Mouse (Mus musculus) midbrain, postnatal 0 days (tissue): ENCODE data around the gene Fto. TPM values are rescaled to one million over a fixed set of nuclear protein-coding genes. Genes with fewer than 3 reads are reported as not detected.

Experiments used
- ATAC-seq: fragments of 200-750 bp; cut with Nextera tagmentation; 2 replicates; pipeline ENCODE4 v1.8.0; 2017; ENCODE audit warnings: moderate number of reproducible peaks, mild to moderate bottlenecking, moderate TSS enrichment, moderate library complexity; ENCODE audit not compliant: low FRiP score
- DNase-seq: peaks from one replicate; pipeline ENCODE4 v3.0.0-alpha.2; 2015; ENCODE audit warnings: low spot score
- H3K27ac ChIP-seq: fragments of 300-500 bp; sonication (generic); 2 replicates; pipeline ENCODE4 v1.5.1; 2014; ENCODE audit warnings: low read depth, mild to moderate bottlenecking, low read length, mixed read lengths
- H3K27me3 ChIP-seq: fragments of 300-500 bp; sonication (generic); 2 replicates; pipeline ENCODE4 v1.6.1; 2014; ENCODE audit warnings: low read length, control low read depth, mixed read lengths; ENCODE audit not compliant: insufficient read depth
- H3K36me3 ChIP-seq: fragments of 300-500 bp; sonication (generic); 2 replicates; pipeline ENCODE4 v1.6.1; 2014; ENCODE audit warnings: low read length, control low read depth, mixed read lengths; ENCODE audit not compliant: insufficient read depth
- H3K4me1 ChIP-seq: fragments of 300-500 bp; sonication (generic); 2 replicates; pipeline ENCODE4 v1.6.1; 2014; ENCODE audit warnings: mild to moderate bottlenecking, control low read depth, antibody characterized with exemption, low read length, mixed read lengths; ENCODE audit not compliant: insufficient read depth
- H3K4me2 ChIP-seq: fragments of 300-500 bp; sonication (generic); 2 replicates; pipeline ENCODE4 v1.6.1; 2014; ENCODE audit warnings: low read depth, mild to moderate bottlenecking, low read length, mixed read lengths; ENCODE audit not compliant: poor library complexity, severe bottlenecking
- H3K4me3 ChIP-seq: fragments of 300-500 bp; sonication (generic); 2 replicates; pipeline ENCODE4 v1.5.1; 2014; ENCODE audit warnings: low read depth, mild to moderate bottlenecking, low read length, moderate library complexity
- H3K9ac ChIP-seq: fragments of 300-500 bp; sonication (generic); replicated peaks from 2 replicates; pipeline ENCODE4 v1.6.1; 2014; ENCODE audit warnings: mild to moderate bottlenecking, low read length, moderate library complexity, mixed read lengths; ENCODE audit not compliant: poor library complexity, severe bottlenecking
- H3K9me3 ChIP-seq: fragments of 300-500 bp; sonication (generic); 2 replicates; pipeline ENCODE4 v1.6.1; 2016; ENCODE audit warnings: low read length, control low read depth
- CTCF ChIP-seq: IDR thresholded peaks from 2 replicates; pipeline ENCODE4 v1.5.1; 2016; ENCODE audit warnings: antibody characterized with exemption, mild to moderate bottlenecking
- WGBS: fragments of 180-500 bp; shearing (Covaris S2); extraction: QIAGEN DNeasy Blood & Tissue Kit; methylation state at CpG from one replicate; pipeline ENCODE4 v1.1.7; 2014; 5-methylcytosine and 5-hydroxymethylcytosine counted together
- polyA plus RNA-seq: library from polyadenylated mRNA; unstranded; fragments of >200 nt; fragmentation: Nextera tagmentation; extraction: Ambion mirVana; gene quantifications from 2 replicates; pipeline ENCODE4 v1.2.1, GENCODE M21; 2015
- total RNA-seq: library from RNA; depleted of rRNA; stranded (reverse); fragments of >200 nt; gene quantifications from 2 replicates; pipeline ENCODE4 v1.2.3, GENCODE M21; 2014

Fto gene
- total and polyA plus RNA-seq, 2 experiments from 2014 or later: 97.9 to 151 TPM

DNA sequence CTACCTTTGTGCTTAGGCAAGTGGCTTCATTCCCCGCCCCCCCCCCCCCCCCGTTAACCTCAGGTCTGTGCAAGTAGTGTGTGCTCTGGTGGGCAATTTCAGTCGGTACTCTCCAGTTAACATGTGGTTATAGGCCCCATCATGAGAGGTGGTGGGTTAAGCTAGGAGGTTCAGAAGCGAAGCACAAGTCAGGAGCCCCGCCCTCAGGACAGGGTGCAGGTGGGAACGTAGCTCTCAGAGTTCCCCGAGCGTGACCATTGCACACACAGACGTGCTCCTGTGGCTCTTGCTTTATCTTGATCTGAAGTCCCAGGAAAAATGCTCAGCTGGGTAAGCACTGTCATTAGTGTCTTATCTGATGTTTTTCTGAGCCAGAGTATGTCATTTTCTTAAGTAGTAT, 224.8 kb downstream of the Fto start:
- TF ChIP-seq CTCF: no peak
- Histone ChIP-seq H3K4me1 (no peaks in the 10 kb centered on the region), H3K9ac (no peak overlapping the region), H3K36me3 (no peaks in the 10 kb centered on the region), H3K27ac (no peak overlapping the region), H3K4me3 (no peak overlapping the region), H3K4me2 (no peak overlapping the region), H3K27me3 (no peaks in the 10 kb centered on the region), H3K9me3 (no peaks in the 10 kb centered on the region)
- 76% methylated on average over 9 of the region's 9 CpGs for WGBS
- DNase-seq (no peak), ATAC-seq (no peak)

DNA sequence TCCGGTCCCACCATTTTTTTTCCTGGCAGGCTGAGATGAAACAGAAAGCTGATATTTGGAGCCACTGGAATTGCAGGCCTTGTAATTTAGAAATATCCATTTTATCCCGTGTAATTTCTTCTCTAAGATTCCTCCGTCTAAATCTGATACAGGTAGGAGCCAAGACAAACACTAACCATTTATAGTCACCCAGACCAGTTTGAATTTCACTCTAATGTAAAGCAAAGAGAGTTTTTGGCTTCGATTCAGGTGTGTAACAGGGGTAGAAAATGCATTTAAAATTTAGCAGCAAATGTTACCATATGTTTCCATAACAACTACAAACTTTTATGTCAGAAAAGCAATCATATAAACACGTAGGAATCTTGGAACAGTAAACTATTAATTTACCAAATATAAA, 225.6 kb downstream of the Fto start:
- Histone ChIP-seq H3K4me1 (no peaks in the 10 kb centered on the region), H3K27ac (no peak overlapping the region), H3K9ac (no peak overlapping the region), H3K4me3 (no peak overlapping the region), H3K4me2 (no peak overlapping the region), H3K27me3 (no peaks in the 10 kb centered on the region), H3K9me3 (no peaks in the 10 kb centered on the region), H3K36me3 (no peaks in the 10 kb centered on the region)
- no peak for ATAC-seq
- DNase-seq: no peak
- TF ChIP-seq CTCF: no peak
- 87% methylated on average over 5 of the region's 5 CpGs for WGBS

DNA sequence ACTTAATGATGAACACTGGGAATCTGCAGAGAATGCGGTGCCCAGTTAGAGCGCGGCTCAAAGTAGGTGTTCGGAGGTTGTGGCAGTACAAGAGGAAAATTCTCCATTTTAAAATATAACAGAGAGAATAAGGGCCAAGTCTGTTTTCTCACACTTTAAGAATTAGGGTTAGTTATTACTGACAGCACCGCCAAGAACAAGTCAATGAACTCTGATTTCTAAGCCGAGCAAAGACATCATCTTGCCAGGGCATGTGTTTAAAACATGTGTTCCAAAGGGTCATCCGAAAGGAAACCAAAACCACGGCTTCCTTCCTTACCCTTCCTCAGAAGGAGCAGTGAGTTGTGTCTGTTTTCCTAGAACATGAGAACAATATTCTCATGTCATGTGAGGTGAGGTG, 226.3 kb downstream of the Fto start:
- Histone ChIP-seq H3K27ac (no peak overlapping the region), H3K9me3 (no peaks in the 10 kb centered on the region), H3K4me2 (no peak overlapping the region), H3K4me3 (no peak overlapping the region), H3K27me3 (no peaks in the 10 kb centered on the region), H3K9ac (no peak overlapping the region), H3K36me3 (no peaks in the 10 kb centered on the region), H3K4me1 (no peaks in the 10 kb centered on the region)
- DNase-seq (no peak), ATAC-seq (no peak)
- WGBS: 91% methylated on average over 8 of the region's 8 CpGs
- no peak for TF ChIP-seq CTCF

DNA sequence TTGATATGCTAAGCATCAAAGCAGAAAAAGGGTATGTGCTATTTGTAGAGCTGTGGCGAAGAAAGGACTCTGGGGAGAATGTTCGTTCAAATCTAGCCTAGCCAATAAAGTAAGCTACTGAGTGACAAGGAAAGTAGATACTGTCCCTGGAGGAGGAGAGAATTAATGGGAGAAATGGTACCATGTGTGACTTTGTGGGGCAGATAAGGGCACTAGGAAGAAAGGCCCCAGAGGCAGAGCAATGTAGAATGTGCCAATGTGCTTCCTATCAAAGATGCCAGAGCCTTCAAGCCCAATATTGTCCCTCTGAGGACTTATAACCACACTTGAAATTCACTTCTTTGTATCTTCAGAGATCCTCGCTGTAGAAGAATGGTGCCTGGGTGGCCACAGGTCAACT, 227.9 kb downstream of the Fto start:
- whole genome bisulfite sequencing: 74% methylated on average over 3 of the region's 3 CpGs
- no peak for TF ChIP-seq CTCF

DNA sequence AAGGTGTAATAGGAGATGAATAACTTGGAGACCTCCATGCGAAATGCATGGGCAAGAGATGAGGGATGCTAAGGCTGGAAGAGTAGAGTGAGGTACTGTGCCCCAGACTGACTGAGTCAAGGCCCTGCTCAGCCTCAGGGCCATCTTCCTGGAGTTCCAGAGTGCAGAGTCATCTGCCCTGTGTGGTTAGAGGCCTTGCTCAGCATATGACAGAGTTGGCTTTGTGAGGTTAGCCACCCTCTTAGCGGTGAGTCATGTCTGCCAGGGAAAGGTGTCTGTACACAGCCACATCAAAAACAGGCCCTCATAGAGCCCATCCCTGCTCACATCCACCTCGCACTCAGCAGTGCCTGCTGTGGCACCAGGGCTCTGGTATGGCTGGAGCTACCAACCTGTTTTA, 232.2 kb downstream of the Fto start:
- H3K27me3 ChIP-seq: no peaks in the 10 kb centered on the region
- no peak overlapping the region for H3K4me2 ChIP-seq
- H3K36me3 ChIP-seq: no peaks in the 10 kb centered on the region
- no peaks in the 10 kb centered on the region for H3K9me3 ChIP-seq
- no peak overlapping the region for H3K9ac ChIP-seq
- no peak for ATAC-seq
- no peak for DNase-seq
- WGBS: 92% methylated on average over 3 of the region's 3 CpGs
- H3K27ac ChIP-seq: no peak overlapping the region
- no peak overlapping the region for H3K4me3 ChIP-seq
- no peaks in the 10 kb centered on the region for H3K4me1 ChIP-seq
- TF ChIP-seq CTCF: no peak

More for the DNA sequence above, 227.9 kb downstream of the Fto start:
- H3K36me3 ChIP-seq: no peaks in the 10 kb centered on the region
- no peaks in the 10 kb centered on the region for H3K27me3 ChIP-seq
- no peaks in the 10 kb centered on the region for H3K4me1 ChIP-seq
- no peak overlapping the region for H3K4me3 ChIP-seq
- H3K27ac ChIP-seq: no peak overlapping the region
- ATAC-seq (no peak), DNase-seq (no peak)
- H3K4me2 ChIP-seq: no peak overlapping the region
- no peaks in the 10 kb centered on the region for H3K9me3 ChIP-seq
- no peak overlapping the region for H3K9ac ChIP-seq

DNA sequence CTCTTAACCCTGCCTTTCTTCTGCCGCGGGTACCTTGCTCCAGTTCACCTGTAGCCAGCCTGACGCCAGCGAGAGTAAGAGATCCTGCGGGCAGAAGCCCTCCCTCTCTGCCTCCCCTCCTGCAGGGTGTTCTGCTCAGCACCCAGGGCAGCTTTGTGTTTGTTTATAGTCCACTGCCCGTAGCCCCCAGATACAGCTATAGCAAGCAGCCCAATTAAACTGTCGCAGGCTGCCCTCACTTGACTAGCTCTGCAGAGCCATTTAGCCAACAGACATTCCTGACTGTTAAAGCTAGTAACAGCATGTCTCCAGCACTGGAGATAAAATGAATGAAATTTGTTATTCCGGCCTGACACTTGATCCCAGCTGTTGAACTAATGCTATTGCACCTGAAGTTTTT, 233.3 kb downstream of the Fto start:
- DNase-seq: no peak
- Histone ChIP-seq H3K27ac (no peak overlapping the region), H3K4me3 (no peak overlapping the region), H3K27me3 (no peaks in the 10 kb centered on the region), H3K4me2 (no peak overlapping the region), H3K36me3 (no peaks in the 10 kb centered on the region), H3K9me3 (no peaks in the 10 kb centered on the region), H3K4me1 (0 out of 2 replicates have a peak, but pooled peaks cover 3% of the 10 kb centered on the region), H3K9ac (no peak overlapping the region)
- TF ChIP-seq CTCF: no peak
- WGBS: 56% methylated on average over 8 of the region's 8 CpGs
- no peak for ATAC-seq

DNA sequence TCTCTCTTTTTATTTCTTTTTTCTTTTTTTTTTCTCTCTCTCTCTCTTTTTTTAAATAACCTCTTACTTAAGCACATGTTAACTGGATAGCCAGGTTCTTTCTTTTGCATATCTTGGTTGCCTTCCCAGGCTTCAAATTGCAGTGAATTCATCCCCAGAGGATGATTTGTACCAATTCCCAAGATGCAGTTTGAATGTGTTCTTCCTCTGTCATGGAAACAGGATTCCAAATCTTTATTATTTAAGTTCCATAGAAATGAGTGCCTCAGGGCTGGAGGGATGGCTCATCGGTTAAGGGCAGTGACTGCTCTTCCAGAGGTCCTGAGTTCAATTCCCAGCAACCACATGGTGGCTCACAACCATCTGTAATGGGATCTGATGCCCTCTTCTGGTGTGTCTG, 236.8 kb downstream of the Fto start:
- Histone ChIP-seq H3K27ac (no peak overlapping the region), H3K9ac (no peak overlapping the region), H3K9me3 (no peaks in the 10 kb centered on the region), H3K4me1 (0 out of 2 replicates have a peak, but pooled peaks cover 5% of the 10 kb centered on the region), H3K27me3 (no peaks in the 10 kb centered on the region), H3K4me2 (no peak overlapping the region), H3K4me3 (no peak overlapping the region), H3K36me3 (no peaks in the 10 kb centered on the region)
- ATAC-seq: no peak
- DNase-seq: no peak
- WGBS: 74% methylated on average over 1 of the region's 1 CpGs
- no peak for TF ChIP-seq CTCF
